Mouse (Mus musculus) stomach, embryonic 14.5 days (tissue): Measurements from ENCODE around the gene Ntn5. TPM values are rescaled to one million over a fixed set of nuclear protein-coding genes. Genes with fewer than 3 reads are reported as not detected.

ENCODE experiments used
- ATAC-seq: fragments of 200-750 bp; cut with Nextera tagmentation; 2 replicates; pipeline ENCODE4 v1.8.0; 2017; ENCODE audit warnings: low read depth, moderate TSS enrichment; ENCODE audit not compliant: insufficient number of reproducible peaks, insufficient read depth, low FRiP score
- H3K27ac ChIP-seq: fragments of 300-500 bp; sonication (generic); 2 replicates; pipeline ENCODE4 v1.5.1; 2014; ENCODE audit warnings: mild to moderate bottlenecking, low read length, moderate library complexity, mixed read lengths
- H3K27me3 ChIP-seq: fragments of 300-500 bp; sonication (generic); 2 replicates; pipeline ENCODE4 v1.6.1; 2014; ENCODE audit warnings: low read length, control low read depth, mixed read lengths; ENCODE audit not compliant: control insufficient read depth, insufficient read depth
- H3K36me3 ChIP-seq: fragments of 300-500 bp; sonication (generic); 2 replicates; pipeline ENCODE4 v1.6.1; 2014; ENCODE audit warnings: mild to moderate bottlenecking, control low read depth, low read length, moderate library complexity, mixed read lengths; ENCODE audit not compliant: control insufficient read depth, insufficient read depth
- H3K4me1 ChIP-seq: fragments of 300-500 bp; sonication (generic); 2 replicates; pipeline ENCODE4 v1.6.1; 2014; ENCODE audit warnings: low read length, control low read depth, mixed read lengths; ENCODE audit not compliant: control insufficient read depth, insufficient read depth
- H3K4me2 ChIP-seq: fragments of 300-500 bp; sonication (generic); replicated peaks from 2 replicates; pipeline ENCODE4 v1.6.1; 2014; ENCODE audit warnings: low read depth, low read length, control low read depth
- H3K4me3 ChIP-seq: fragments of 300-500 bp; sonication (generic); 2 replicates; pipeline ENCODE4 v1.5.1; 2014; ENCODE audit warnings: low read depth, low read length, control low read depth
- H3K9ac ChIP-seq: fragments of 300-500 bp; sonication (generic); replicated peaks from 2 replicates; pipeline ENCODE4 v1.6.1; 2014; ENCODE audit warnings: low read depth, mild to moderate bottlenecking, control low read depth, low read length, moderate library complexity, mixed read lengths
- H3K9me3 ChIP-seq: fragments of 300-500 bp; sonication (generic); 2 replicates; pipeline ENCODE4 v1.6.1; 2016; ENCODE audit warnings: low read depth, low read length, control low read depth; ENCODE audit not compliant: control insufficient read depth
- WGBS: fragments of 180-500 bp; shearing (Covaris S2); extraction: QIAGEN DNeasy Blood & Tissue Kit; methylation state at CpG from one replicate; pipeline ENCODE4 v1.1.7; 2014; 5-methylcytosine and 5-hydroxymethylcytosine counted together
- polyA plus RNA-seq: library from polyadenylated mRNA; unstranded; fragments of >200 nt; fragmentation: Nextera tagmentation; extraction: Ambion mirVana; gene quantifications from 2 replicates; pipeline ENCODE4 v1.2.1, GENCODE M21; 2014

Gene Ntn5
- polyA plus RNA-seq, 1 experiment from 2014 or later, result 0.67 TPM

DNA sequence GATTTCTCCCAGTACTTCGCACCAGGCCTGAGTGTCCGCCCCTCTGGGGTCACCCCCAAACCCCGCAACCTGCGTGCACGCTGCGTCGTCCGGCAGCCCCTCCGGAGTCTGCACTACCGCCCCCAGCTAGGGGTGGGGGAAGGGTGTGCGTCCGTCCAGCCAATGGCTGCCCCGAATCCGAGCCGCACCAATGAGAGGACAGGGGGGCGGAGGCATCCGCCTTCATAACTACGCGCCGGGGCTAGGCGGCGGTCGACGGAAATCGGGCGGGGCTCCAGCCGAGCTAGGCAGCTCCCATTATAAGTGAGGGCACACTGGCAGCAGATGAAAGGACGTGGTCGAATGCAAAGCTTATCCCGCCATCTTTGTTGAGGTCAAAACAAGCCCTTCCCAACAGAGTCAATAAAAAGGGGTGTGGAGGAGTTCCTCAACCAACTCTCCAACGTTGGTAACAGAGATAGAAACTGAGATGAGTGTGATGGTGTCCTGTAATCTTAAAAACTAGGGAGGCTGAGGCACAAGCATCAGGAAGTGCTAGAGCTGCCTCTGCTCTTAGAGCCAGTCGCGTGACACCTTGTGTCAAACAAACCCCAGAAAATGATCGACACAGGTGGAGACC, 31.4 kb downstream of the Ntn5 start, which contains the start of gene Rpl18:
Rpl18 (plus strand) TSS at position 368 of the 619 bp plus-strand sequence.
- peaks cover 47% of the 10 kb centered on the region for H3K4me1 ChIP-seq

DNA sequence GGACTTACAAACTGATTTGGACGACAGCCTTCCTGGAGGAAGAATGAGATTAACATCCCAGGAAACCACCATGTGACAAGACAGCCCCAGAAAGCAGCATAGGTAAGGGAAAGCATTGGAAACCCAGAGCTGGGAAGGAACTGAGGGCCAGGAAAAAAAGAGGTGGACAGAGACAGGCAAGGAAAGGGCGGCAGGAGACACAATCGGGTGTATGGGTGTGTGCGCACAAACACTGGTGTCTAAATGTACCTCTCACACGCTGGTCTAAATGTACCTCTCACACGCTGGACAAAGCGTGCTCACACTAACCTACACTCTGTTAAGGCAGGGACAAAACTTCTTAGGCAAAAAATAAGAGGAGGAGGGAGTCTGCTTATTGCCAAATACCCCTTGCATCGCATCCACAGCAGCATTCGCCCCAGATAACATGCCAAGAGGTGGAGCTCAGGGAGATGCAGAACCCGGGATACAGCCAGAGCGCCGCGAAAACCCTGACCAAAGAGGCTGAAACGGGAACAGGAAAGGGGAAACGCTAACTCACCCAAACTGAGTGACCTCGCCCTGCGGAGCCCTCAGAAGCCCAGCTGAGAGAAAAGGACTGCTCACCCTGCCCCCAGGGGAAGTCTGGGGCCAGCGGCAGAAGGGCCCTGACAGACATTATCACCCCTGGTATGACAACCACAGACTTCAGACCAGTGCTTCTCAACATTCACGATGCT, 32.1 kb downstream of the Ntn5 start:
- Histone ChIP-seq H3K9me3 (no peaks in the 10 kb centered on the region), H3K27ac (peak overlapping the region; percentile 72), H3K9ac (peak overlapping the region; percentile 28), H3K4me2 (peak overlapping the region; percentile 87), H3K4me3 (peak overlapping the region; percentile 97), H3K27me3 (no peaks in the 10 kb centered on the region), H3K4me1 (peaks cover 47% of the 10 kb centered on the region), H3K36me3 (peaks cover 42% of the 10 kb centered on the region)
- WGBS, result 83% methylated on average over 19 of the region's 19 CpGs
- no peak for ATAC-seq

More for the DNA sequence above, 31.4 kb downstream of the Ntn5 start, which contains the start of gene Rpl18:
- peak within 1 kb of the TSS; percentile 58 for H3K9ac ChIP-seq
- H3K9me3 ChIP-seq, result no peaks in the 10 kb centered on the region
- WGBS, result 5% methylated on average over 34 of the region's 34 CpGs
- H3K4me3 ChIP-seq, result peak within 1 kb of the TSS; percentile 97
- peaks cover 41% of the 10 kb centered on the region for H3K36me3 ChIP-seq
- H3K27me3 ChIP-seq, result no peaks in the 10 kb centered on the region
- H3K4me2 ChIP-seq, result peak within 1 kb of the TSS; percentile 87
- peak within 1 kb of the TSS; percentile 89 for H3K27ac ChIP-seq
- ATAC-seq, result peak; percentile 90

DNA sequence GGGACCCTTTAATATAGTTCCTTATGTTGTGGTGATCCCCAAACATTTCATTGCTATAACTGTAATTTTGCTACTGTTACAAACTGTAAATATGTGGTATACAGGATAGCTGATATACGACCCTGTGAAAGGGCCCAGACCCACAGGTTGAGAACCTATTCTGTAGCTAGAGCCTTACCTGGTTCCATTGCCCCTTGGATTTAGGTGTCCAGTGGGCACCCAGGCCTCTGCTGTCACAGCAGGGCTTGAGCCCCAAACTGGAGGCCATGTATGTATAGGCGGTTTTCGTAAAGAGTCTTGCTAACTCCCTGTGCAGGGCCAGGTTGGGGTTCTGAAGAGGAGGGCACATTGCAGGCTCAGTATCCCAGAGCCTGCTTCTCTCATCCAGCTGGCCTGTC, 32.6 kb downstream of the Ntn5 start:
- WGBS, result 92% methylated on average over 3 of the region's 3 CpGs
- peaks cover 39% of the 10 kb centered on the region for H3K36me3 ChIP-seq
- no peak overlapping the region; the same call in 1 of the 2 replicates for H3K9ac ChIP-seq
- ATAC-seq, result no peak
- no peaks in the 10 kb centered on the region for H3K9me3 ChIP-seq
- H3K4me3 ChIP-seq, result peak overlapping the region; percentile 97; the same call in 1 of the 2 replicates
- H3K4me2 ChIP-seq, result peak overlapping the region; percentile 87
- no peaks in the 10 kb centered on the region for H3K27me3 ChIP-seq
- H3K4me1 ChIP-seq, result peaks cover 47% of the 10 kb centered on the region
- H3K27ac ChIP-seq, result no peak overlapping the region

DNA sequence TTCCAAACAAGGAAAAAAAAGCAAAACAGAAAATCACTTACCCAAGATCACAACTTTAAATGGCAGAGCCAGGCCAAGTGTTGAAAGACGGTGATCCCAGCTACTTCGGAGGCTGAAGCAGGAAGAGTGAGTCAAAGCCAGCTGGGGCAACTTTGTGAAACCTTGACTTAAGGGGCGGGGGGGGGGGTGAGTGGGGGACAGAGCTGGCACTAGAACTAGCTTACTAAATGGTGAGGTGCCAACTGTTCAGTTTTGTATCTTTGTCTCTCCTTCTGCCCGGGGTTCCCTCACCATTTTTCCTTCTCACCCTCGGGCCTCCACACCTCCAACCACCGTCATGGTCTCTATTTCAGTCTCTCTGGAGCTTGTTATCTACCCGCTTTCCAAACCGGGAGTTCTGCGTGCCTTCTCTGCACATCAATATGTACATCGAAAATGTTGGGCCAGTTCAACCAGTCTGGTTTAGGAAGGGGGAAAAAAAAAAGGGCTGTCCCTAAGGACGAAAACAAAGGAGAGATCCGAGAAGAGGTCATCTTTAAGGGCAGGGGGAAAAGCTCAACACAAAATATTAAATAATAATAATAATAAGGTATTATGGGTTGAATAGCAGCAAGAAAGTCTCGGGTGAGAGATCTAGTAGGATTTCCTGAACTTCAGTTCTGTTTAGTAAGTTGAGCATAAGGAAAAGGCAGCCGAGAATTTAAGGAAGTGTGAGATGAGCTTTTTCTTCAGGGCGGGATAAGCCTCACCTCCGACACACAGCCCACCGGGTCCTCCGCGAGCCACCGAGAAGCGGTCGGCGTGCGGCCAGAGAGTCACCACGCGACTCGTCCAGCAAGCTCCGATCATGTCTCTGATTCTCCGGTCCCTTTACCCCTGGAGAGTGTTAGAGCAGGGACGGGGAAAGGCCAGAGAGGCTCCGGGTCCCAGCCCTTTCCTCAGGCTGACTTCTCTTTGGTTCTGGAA, 33.4 kb downstream of the Ntn5 start:
- Histone ChIP-seq H3K4me2 (peak overlapping the region; percentile 87), H3K9me3 (no peaks in the 10 kb centered on the region), H3K36me3 (peaks cover 36% of the 10 kb centered on the region), H3K9ac (peak overlapping the region; percentile 52), H3K27ac (peak overlapping the region; percentile 83), H3K4me3 (peak overlapping the region; percentile 97), H3K27me3 (no peaks in the 10 kb centered on the region), H3K4me1 (peaks cover 47% of the 10 kb centered on the region)
- ATAC-seq, result no peak
- 11% methylated on average over 31 of the region's 31 CpGs for WGBS

DNA sequence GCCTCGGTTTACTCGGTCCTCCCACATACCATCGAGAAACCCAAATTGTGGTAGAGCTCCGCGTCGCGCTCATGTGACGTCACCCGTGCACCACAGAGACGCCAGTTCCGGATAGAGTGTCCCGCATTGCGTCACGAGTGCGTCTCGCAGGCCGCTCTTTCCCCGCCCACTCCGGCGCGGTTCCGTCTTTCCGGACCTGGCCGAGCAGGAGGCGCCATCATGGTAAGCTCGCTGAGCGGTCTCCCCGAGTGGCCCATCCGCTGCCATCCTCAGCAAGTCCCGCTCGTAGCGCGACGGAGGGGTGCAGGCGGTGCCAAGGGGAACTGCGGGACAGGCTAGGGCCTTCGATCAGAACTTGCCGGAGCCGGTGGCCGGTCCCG, 34.1 kb downstream of the Ntn5 start, which contains the start of gene Sphk2:
Sphk2 (minus strand) TSS at position 85 of the 380 bp plus-strand sequence.
- peak within 1 kb of the TSS; percentile 83 for H3K27ac ChIP-seq
- peak within 1 kb of the TSS; percentile 99 for H3K9ac ChIP-seq
- H3K9me3 ChIP-seq, result no peaks in the 10 kb centered on the region
- H3K4me3 ChIP-seq, result peak within 1 kb of the TSS; percentile 97
- H3K4me2 ChIP-seq, result peak within 1 kb of the TSS; percentile 87
- peak; percentile 64 for ATAC-seq
- peaks cover 47% of the 10 kb centered on the region for H3K4me1 ChIP-seq
- no peaks in the 10 kb centered on the region for H3K27me3 ChIP-seq
- under 1% methylated on average over 41 of the region's 41 CpGs for WGBS
- H3K36me3 ChIP-seq, result peaks cover 29% of the 10 kb centered on the region

DNA sequence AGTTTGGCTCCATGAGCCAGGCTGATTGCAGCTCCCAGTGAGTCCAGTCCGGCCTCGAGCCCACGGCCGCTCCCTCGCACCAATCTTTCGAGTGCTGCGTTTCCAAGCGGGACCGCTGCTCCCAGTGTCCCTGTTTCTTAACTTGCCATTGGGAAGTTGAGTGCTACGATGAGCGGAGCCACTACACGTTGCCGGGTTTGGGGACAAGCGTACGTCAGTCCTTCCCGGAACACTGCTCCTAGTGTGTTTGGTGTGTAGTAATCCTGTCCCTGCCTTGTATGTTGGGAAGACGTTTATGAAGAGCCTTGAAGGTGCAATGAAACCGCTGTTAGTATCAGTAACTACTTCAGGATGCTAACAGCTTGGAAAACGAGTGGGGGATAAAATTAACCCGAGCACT, 34.5 kb downstream of the Ntn5 start:
- H3K27me3 ChIP-seq, result no peaks in the 10 kb centered on the region
- WGBS, result under 1% methylated on average over 20 of the region's 20 CpGs
- ATAC-seq, result no peak
- H3K4me1 ChIP-seq, result peaks cover 44% of the 10 kb centered on the region
- H3K9ac ChIP-seq, result peak overlapping the region; percentile 99
- peak overlapping the region; percentile 97 for H3K4me3 ChIP-seq
- H3K27ac ChIP-seq, result peak overlapping the region; percentile 83
- H3K9me3 ChIP-seq, result no peaks in the 10 kb centered on the region
- peak overlapping the region; percentile 82 for H3K4me2 ChIP-seq
- H3K36me3 ChIP-seq, result peaks cover 29% of the 10 kb centered on the region

DNA sequence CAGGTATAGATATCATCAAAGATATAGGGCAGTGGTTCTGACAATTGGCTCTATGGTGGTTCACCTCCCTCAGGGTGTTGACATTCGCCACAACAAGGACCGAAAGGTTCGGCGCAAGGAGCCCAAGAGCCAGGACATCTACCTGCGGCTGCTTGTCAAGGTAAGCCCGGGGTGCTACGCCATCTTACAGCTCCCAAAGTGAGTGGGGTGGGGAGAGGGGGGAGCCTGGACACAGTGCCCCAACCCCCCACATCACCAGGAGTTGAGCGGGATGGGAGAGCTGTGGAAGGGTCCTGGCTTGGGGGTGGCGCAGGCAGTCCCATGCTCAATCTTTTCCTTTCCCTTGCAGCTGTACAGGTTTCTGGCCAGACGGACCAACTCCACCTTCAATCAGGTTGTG, 35.4 kb downstream of the Ntn5 start:
- H3K36me3 ChIP-seq, result peaks cover 32% of the 10 kb centered on the region

More for the DNA sequence above, 35.4 kb downstream of the Ntn5 start:
- Histone ChIP-seq H3K4me3 (peak overlapping the region; percentile 97), H3K9ac (peak overlapping the region; percentile 99; the same call in 1 of the 2 replicates), H3K4me1 (peaks cover 36% of the 10 kb centered on the region), H3K27me3 (no peaks in the 10 kb centered on the region), H3K27ac (no peak overlapping the region), H3K4me2 (peak overlapping the region; percentile 82), H3K9me3 (no peaks in the 10 kb centered on the region)
- WGBS, result 74% methylated on average over 10 of the region's 10 CpGs
- ATAC-seq, result no peak
